Mouse (Mus musculus): Measurements from ENCODE around the gene Greb1. TPM values are rescaled to one million over a fixed set of nuclear protein-coding genes. Genes with fewer than 3 reads are reported as not detected.

Greb1 gene
- polyA plus RNA-seq, 1 experiment from 2014 or later: 19.0 TPM

DNA sequence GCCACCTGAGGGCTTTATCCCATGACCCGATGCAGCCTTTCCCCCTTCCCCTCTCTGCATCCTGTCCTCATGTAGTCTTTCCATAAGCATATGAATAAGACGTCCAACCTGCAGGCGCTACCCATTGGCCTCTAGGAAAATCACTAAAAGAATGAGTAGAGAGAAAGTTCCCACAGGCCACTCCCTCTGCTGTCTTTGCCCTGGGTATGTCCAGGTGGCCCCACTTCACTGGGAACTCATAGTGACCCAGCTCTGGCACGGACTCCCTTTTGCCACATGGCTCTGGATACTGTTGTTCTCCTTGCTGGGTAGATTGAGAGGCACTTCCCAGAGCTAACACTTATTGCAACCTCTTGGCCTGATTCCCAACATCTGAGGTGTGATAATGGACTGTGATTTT lies 145.1 kb downstream of the Greb1 start:
- Histone ChIP-seq H3K36me3 (no peaks in the 10 kb centered on the region), H3K4me1 (replicated peaks) (peaks cover 8% of the 10 kb centered on the region), H3K27me3 (ENCODE audit: insufficient read depth, poor library complexity, severe bottlenecking) (peaks cover 46% of the 10 kb centered on the region), H3K9me3 (no peaks in the 10 kb centered on the region), H3K27ac (no peak overlapping the region), H3K4me3 (no peak overlapping the region)
- WGBS: 77% methylated on average over 4 of the region's 4 CpGs
- DNase-seq (ENCODE audit: low spot score): no peak

DNA sequence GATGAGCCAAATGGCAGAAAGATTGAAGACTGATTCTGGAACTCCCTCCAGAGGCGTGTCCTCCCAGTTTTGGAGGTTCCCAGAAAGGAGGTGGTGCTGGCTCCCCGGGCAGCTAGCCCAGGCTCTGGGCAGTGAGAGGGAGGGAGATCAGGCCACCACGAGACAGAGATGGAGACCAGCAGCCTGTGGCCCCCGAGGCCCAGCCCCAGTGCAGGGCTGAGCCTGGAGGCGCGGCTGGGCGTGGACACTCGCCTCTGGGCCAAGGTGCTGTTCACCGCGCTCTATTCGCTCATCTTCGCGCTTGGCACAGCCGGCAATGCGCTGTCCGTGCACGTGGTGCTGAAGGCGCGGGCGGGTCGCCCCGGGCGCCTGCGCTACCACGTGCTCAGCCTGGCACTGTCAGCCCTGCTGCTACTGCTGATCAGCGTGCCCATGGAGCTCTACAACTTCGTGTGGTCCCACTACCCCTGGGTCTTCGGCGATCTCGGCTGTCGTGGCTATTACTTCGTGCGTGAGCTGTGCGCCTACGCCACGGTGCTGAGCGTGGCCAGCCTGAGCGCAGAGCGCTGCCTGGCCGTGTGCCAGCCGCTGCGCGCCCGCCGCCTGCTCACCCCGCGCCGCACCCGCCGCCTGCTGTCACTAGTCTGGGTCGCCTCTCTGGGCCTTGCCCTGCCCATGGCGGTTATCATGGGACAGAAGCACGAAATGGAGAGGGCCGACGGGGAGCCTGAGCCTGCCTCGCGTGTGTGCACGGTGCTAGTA lies 147.2 kb downstream of the Greb1 start, which contains the start of gene Ntsr2:
Gene Ntsr2 (plus strand): TSS at position 51 of the 762 bp plus-strand sequence.
- Histone ChIP-seq H3K27ac (no peak within 1 kb of the TSS), H3K36me3 (no peaks in the 10 kb centered on the region), H3K9me3 (no peaks in the 10 kb centered on the region), H3K4me1 (replicated peaks) (peaks cover 8% of the 10 kb centered on the region), H3K27me3 (ENCODE audit: insufficient read depth, poor library complexity, severe bottlenecking) (peaks cover 46% of the 10 kb centered on the region), H3K4me3 (peak within 1 kb of the TSS; percentile 35; the same call in 1 of the 2 replicates)
- 7% methylated on average over 58 of the region's 58 CpGs for WGBS
- DNase-seq (ENCODE audit: low spot score): peak; percentile 65

DNA sequence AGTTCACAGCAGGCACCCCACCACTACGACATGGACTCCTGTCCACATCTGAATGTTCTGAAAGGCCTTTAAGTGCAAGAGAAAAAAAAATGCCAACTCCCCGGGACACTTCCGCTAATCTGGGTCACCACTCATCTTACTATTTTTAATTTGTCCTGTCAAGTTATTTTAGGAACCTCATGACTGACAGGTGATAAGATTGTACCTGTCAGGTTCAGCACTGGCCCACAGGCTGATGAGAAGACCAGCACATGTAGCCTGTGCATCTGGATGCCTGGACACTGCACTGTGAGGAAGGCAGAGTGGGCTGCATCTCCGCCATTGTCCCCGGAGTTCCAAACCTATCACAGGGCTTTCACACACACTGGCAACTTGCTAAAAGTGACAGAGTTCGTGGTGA lies 150.9 kb downstream of the Greb1 start:
- no peaks in the 10 kb centered on the region for H3K36me3 ChIP-seq
- no peak overlapping the region for H3K4me3 ChIP-seq
- H3K27me3 ChIP-seq (ENCODE audit: insufficient read depth, poor library complexity, severe bottlenecking): peaks cover 33% of the 10 kb centered on the region
- 82% methylated on average over 6 of the region's 6 CpGs for WGBS
- peaks cover 16% of the 10 kb centered on the region for H3K4me1 ChIP-seq (replicated peaks)
- H3K27ac ChIP-seq: no peak overlapping the region
- DNase-seq (ENCODE audit: low spot score): no peak
- no peaks in the 10 kb centered on the region for H3K9me3 ChIP-seq

DNA sequence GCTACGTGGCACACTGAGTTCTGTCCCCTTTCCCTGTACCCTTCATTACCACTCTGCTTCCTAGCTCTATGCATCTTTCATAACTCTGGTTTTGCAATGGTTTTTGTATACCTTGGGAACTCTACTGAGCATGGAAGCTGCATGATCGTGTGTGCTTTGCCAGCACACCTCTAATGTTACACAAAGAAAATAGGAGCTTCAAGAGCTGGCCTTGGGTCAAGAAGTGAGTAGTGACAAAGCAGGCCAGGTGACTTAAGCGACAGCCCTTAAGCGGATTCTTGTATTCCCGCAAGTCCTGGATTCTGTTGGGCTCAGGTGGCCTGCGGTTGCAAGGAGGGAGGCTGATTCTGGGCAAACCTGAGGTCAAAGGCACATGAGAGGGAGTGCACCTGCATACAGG lies 152.4 kb downstream of the Greb1 start:
- no peak overlapping the region for H3K27ac ChIP-seq
- no peaks in the 10 kb centered on the region for H3K9me3 ChIP-seq
- H3K27me3 ChIP-seq (ENCODE audit: insufficient read depth, poor library complexity, severe bottlenecking): peaks cover 18% of the 10 kb centered on the region
- no peaks in the 10 kb centered on the region for H3K36me3 ChIP-seq
- DNase-seq (ENCODE audit: low spot score): no peak
- 91% methylated on average over 6 of the region's 6 CpGs for WGBS
- H3K4me3 ChIP-seq: no peak overlapping the region
- H3K4me1 ChIP-seq (replicated peaks): peaks cover 23% of the 10 kb centered on the region

GRCm38 (mm10) chr12:16646780-16647409 lies 153.8 kb downstream of the Greb1 start:
- H3K9me3 ChIP-seq: no peaks in the 10 kb centered on the region
- no peak overlapping the region for H3K4me3 ChIP-seq
- no peak for DNase-seq (ENCODE audit: low spot score)
- H3K27ac ChIP-seq: no peak overlapping the region
- 43% methylated on average over 9 of the region's 9 CpGs for WGBS
- peaks cover 22% of the 10 kb centered on the region for H3K4me1 ChIP-seq (replicated peaks)
- peaks cover 4% of the 10 kb centered on the region for H3K27me3 ChIP-seq (ENCODE audit: insufficient read depth, poor library complexity, severe bottlenecking)
- no peaks in the 10 kb centered on the region for H3K36me3 ChIP-seq

DNA sequence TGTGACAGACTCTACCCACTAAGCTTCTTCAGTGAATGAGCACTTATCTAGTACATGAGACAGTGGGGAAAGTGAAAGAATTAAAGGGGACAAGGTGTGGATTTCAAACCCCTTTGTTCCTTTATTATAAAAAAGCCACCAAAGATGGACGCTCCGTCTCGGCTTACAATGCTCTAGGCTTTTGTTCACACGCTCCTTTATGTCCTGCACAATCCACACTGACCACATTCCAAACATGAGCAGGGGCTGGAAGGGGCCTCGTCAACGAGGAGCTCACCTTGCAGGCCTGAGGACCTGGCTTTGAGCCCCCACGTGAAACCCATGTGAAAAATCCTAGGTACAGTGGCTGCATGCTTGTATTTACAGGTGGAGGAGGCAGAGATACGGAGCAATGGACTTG lies 156.0 kb downstream of the Greb1 start:
- no peak for DNase-seq (ENCODE audit: low spot score)
- H3K9me3 ChIP-seq: no peaks in the 10 kb centered on the region
- H3K4me1 ChIP-seq (replicated peaks): peaks cover 22% of the 10 kb centered on the region
- H3K27ac ChIP-seq: peak overlapping the region; percentile 80
- no peaks in the 10 kb centered on the region for H3K27me3 ChIP-seq (ENCODE audit: insufficient read depth, poor library complexity, severe bottlenecking)
- WGBS: 48% methylated on average over 8 of the region's 8 CpGs
- no peaks in the 10 kb centered on the region for H3K36me3 ChIP-seq
- no peak overlapping the region for H3K4me3 ChIP-seq

DNA sequence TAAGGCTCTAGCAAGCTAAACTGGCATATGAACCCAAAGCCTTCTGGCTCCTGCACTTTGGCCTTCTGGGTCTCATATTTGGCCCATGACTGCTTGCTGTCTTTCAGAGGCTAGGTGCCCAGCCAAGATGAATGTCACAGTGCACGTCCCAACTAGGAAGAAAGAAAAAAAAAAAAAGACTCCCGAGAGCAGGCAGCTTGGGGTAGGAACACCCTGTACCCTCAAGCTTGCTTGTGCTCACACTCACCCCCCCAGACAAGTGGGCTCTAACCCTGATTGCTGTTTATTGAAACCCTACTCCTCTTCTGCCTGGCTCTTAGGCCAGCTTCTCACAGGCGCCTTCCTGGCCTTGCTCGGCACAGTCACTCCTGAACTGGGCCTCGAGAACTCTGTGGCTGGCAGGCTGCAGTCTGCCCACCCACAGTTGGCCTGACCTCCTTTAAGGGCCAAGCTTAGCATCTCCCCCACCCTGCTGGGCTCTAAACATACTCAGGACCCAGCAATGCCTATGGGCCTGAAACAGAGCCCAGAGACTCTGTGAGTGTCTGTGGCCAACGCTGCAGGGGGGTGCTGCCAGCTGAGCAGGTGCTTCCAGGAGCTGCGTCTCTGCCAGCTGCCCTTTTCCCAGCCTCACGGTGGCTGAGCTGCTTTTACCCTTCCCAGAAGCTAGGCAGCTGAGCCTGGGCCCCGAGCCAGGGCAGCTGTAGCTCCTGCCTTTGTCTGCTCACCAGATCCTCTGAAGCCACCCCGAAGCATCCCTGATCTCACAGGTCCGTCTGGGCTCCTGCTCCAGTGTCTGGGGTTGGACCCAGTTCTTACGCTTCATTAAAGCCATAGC lies 157.0 kb downstream of the Greb1 start:
- Histone ChIP-seq H3K4me1 (replicated peaks) (peaks cover 22% of the 10 kb centered on the region), H3K9me3 (no peaks in the 10 kb centered on the region), H3K27me3 (ENCODE audit: insufficient read depth, poor library complexity, severe bottlenecking) (no peaks in the 10 kb centered on the region), H3K4me3 (no peak overlapping the region), H3K27ac (peak overlapping the region; percentile 80), H3K36me3 (no peaks in the 10 kb centered on the region)
- WGBS: 59% methylated on average over 12 of the region's 12 CpGs
- DNase-seq (ENCODE audit: low spot score): peak; percentile 12

DNA sequence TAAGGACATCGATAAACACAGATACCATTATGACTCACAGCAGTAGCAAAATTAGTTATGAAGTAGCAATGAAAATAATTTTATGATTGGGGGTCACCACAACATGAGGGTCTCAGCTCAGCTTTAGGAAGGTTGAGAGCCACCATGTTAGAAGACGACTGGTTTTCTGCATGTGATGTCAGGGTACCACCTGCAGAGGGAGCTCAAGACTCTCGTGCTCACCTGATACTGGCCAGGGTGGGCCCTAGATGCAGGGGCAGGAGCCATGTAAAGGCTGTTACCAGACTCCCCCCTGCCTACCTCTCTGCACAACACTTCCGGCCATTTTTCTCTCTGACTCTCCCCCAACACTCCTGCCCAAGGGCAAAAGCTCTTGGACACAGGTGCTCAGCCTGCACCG lies 158.7 kb downstream of the Greb1 start:
- Histone ChIP-seq H3K27ac (no peak overlapping the region), H3K4me3 (no peak overlapping the region), H3K9me3 (no peaks in the 10 kb centered on the region), H3K27me3 (ENCODE audit: insufficient read depth, poor library complexity, severe bottlenecking) (no peaks in the 10 kb centered on the region), H3K36me3 (no peaks in the 10 kb centered on the region), H3K4me1 (replicated peaks) (peaks cover 22% of the 10 kb centered on the region)
- 60% methylated on average over 5 of the region's 5 CpGs for WGBS
- no peak for DNase-seq (ENCODE audit: low spot score)

DNA sequence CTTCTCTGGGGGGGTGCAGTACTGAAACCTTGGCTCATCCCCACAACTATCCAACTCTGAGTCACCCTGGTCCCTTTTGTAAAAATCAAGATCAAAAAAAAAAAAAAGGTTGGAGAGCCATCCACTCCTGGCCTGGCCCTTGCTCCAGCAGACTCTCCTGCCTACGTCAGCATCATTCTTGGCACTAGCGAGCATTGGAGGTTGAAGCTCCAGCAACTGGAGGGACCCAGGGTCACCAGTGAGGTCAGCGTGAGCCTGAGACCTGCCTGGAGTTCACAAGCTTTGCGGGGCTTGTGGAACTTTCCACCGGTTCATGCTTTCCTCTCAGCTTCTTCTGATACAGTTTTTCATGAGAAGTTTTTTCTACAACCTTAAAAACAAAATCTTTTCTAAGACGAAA lies 160.6 kb downstream of the Greb1 start:
- H3K36me3 ChIP-seq: no peaks in the 10 kb centered on the region
- H3K4me3 ChIP-seq: no peak overlapping the region
- DNase-seq (ENCODE audit: low spot score): no peak
- no peaks in the 10 kb centered on the region for H3K27me3 ChIP-seq (ENCODE audit: insufficient read depth, poor library complexity, severe bottlenecking)
- 86% methylated on average over 6 of the region's 6 CpGs for WGBS
- H3K9me3 ChIP-seq: no peaks in the 10 kb centered on the region
- no peak overlapping the region for H3K27ac ChIP-seq
- peaks cover 17% of the 10 kb centered on the region for H3K4me1 ChIP-seq (replicated peaks)

- 75% methylated on average over 12 of the region's 12 CpGs for WGBS
- no peak for DNase-seq (ENCODE audit: low spot score)
Observed at GRCm38 (mm10) chr12:16639078-16639771, 161.5 kb downstream of the Greb1 start.

GRCm38 (mm10) chr12:16635816-16636215 lies 164.9 kb downstream of the Greb1 start:
- no peak overlapping the region for H3K27ac ChIP-seq
- no peak for DNase-seq (ENCODE audit: low spot score)
- no peaks in the 10 kb centered on the region for H3K9me3 ChIP-seq
- H3K4me3 ChIP-seq: no peak overlapping the region
- H3K4me1 ChIP-seq (replicated peaks): no peaks in the 10 kb centered on the region
- WGBS: 79% methylated on average over 6 of the region's 6 CpGs
- no peaks in the 10 kb centered on the region for H3K27me3 ChIP-seq (ENCODE audit: insufficient read depth, poor library complexity, severe bottlenecking)
- H3K36me3 ChIP-seq: no peaks in the 10 kb centered on the region

More at GRCm38 (mm10) chr12:16639078-16639771, 161.5 kb downstream of the Greb1 start:
- Histone ChIP-seq H3K27ac (no peak overlapping the region), H3K36me3 (no peaks in the 10 kb centered on the region), H3K4me3 (no peak overlapping the region), H3K27me3 (ENCODE audit: insufficient read depth, poor library complexity, severe bottlenecking) (no peaks in the 10 kb centered on the region), H3K9me3 (no peaks in the 10 kb centered on the region), H3K4me1 (replicated peaks) (peaks cover 8% of the 10 kb centered on the region)

DNA sequence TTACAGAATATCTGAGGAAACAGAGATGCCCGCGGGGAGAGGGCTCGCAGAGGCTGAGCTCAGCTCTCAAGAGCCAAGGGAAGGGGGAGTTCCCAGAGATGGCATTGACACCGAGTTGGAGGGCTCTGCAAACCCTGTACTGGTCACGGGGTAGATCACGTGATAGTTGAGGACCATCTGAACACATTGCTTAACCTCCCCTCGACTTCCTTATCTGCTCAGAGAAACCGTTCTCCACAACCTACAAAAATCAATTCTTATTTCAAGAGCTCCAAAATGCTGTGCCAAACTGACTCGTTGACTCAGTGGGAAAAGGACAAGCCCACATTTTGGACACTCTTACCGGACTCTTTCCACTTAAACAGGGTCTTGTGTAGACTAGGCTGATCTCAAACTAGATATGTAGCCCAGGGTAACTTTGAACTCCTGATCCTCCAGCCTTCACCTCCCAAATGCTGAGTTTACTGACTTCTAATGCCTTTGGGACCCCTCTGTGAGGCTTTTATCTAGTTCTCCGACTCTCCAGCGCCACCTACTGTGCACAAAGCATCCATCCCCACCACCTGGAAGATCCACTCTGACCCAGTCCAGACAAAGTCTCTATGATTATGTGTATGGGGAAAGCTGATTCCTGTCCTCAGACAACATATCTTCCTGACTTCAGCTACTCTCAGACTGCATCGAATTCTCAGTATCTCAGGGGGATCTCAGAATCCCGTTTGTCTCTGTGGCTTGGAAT lies 166.4 kb downstream of the Greb1 start:
- H3K27ac ChIP-seq: no peak overlapping the region
- no peaks in the 10 kb centered on the region for H3K27me3 ChIP-seq (ENCODE audit: insufficient read depth, poor library complexity, severe bottlenecking)
- DNase-seq (ENCODE audit: low spot score): peak; percentile 62
- H3K4me1 ChIP-seq (replicated peaks): no peaks in the 10 kb centered on the region
- WGBS: 59% methylated on average over 14 of the region's 14 CpGs
- H3K36me3 ChIP-seq: no peaks in the 10 kb centered on the region
- no peak overlapping the region for H3K4me3 ChIP-seq
- no peaks in the 10 kb centered on the region for H3K9me3 ChIP-seq
